Mouse (Mus musculus) C2C12 (cell line): Measurements from ENCODE around the gene Gfod1.

ENCODE experiments used
- CEBPB ChIP-seq: IDR thresholded peaks from one replicate; pipeline ENCODE4 v1.6.1; 2011; ENCODE audit warnings: low read depth, mild to moderate bottlenecking, control low read depth, moderate library complexity
- CTCF ChIP-seq: IDR thresholded peaks from one replicate; pipeline ENCODE4 v1.5.1; 2011; ENCODE audit not compliant: control insufficient read depth, insufficient read depth, insufficient read length
- MAX ChIP-seq: IDR thresholded peaks from one replicate; pipeline ENCODE4 v1.6.1; 2011; ENCODE audit warnings: mild to moderate bottlenecking, control low read depth
- USF1 ChIP-seq: IDR thresholded peaks from one replicate; pipeline ENCODE4 v1.6.1; 2011; ENCODE audit warnings: low read depth, mild to moderate bottlenecking, control low read depth, moderate library complexity

GRCm38 (mm10) chr13:43248381-43248780, 55.6 kb downstream of the Gfod1 start:
- TF ChIP-seq CTCF (no peak), USF1 (no peak), CEBPB (no peak), MAX (no peak)
